Comparison of ENCODE assay signal across 42 mouse cellular contexts in genomic region chr8:119452919-119453318, GRCm38 (mm10). TPM values are rescaled to one million over a fixed set of nuclear protein-coding genes. Genes with fewer than 3 reads are reported as not detected.
"Had no signal": no experiment of that assay in that cellular context is flagged by ENCODE, and none has a peak within 500 bp of the region (broad histone marks: within the 10 kb centered on the region; RNA-seq: fewer than 3 reads in every experiment).

No protein-coding gene starts in this region.

- DNase-seq: left cerebral cortex, postnatal 4 days; liver; liver, embryonic 13.5 days; liver, postnatal 0 days; lung, adult 18-20 months; lung, adult 2 months; lung, embryonic 14.5 days; lung, postnatal 10 days; lung, postnatal 14 days; lung, postnatal 36 days; lung, postnatal 4 days; midbrain, embryonic 14.5 days had no signal

- H3K4me1 ChIP-seq: limb, embryonic 12.5 days; limb, embryonic 15.5 days; liver, embryonic 12.5 days; liver, embryonic 13.5 days; liver, embryonic 15.5 days; lung, embryonic 15.5 days; megakaryocyte, embryonic 14.5 days had no signal

- H3K27ac ChIP-seq: limb, embryonic 10.5 days; limb, embryonic 12.5 days; limb, embryonic 13.5 days; limb, embryonic 15.5 days; liver, embryonic 12.5 days; liver, embryonic 13.5 days; liver, embryonic 14.5 days; liver, embryonic 15.5 days; lung, embryonic 15.5 days; macrophage; midbrain, embryonic 10.5 days; midbrain, embryonic 12.5 days; midbrain, embryonic 13.5 days; midbrain, embryonic 15.5 days; neural tube, embryonic 12.5 days had no signal

- ATAC-seq: liver, embryonic 12.5 days; liver, postnatal 0 days; lung, postnatal 0 days; midbrain, embryonic 13.5 days; midbrain, embryonic 15.5 days; midbrain, embryonic 16.5 days had no signal

- H3K4me3 ChIP-seq: limb, embryonic 10.5 days; limb, embryonic 12.5 days; limb, embryonic 13.5 days; limb, embryonic 15.5 days; liver, embryonic 12.5 days; liver, embryonic 13.5 days; liver, embryonic 15.5 days; lung, embryonic 15.5 days; megakaryocyte, embryonic 14.5 days; midbrain, embryonic 10.5 days; midbrain, embryonic 12.5 days; midbrain, embryonic 13.5 days; midbrain, embryonic 15.5 days; myocyte; neural tube, embryonic 12.5 days had no signal

- H3K36me3 ChIP-seq: limb, embryonic 10.5 days; limb, embryonic 12.5 days; limb, embryonic 13.5 days; limb, embryonic 15.5 days; liver, embryonic 12.5 days; liver, embryonic 13.5 days; liver, embryonic 15.5 days; lung, embryonic 15.5 days; midbrain, embryonic 12.5 days; midbrain, embryonic 15.5 days; neural tube, embryonic 12.5 days had no signal

- H3K27me3 ChIP-seq: midbrain, embryonic 15.5 days had no signal

- H3K9me3 ChIP-seq: limb, embryonic 10.5 days; limb, embryonic 12.5 days; limb, embryonic 13.5 days; limb, embryonic 15.5 days; liver, embryonic 12.5 days; liver, embryonic 13.5 days; liver, embryonic 15.5 days; lung, embryonic 15.5 days; megakaryocyte, embryonic 14.5 days; midbrain, embryonic 10.5 days; midbrain, embryonic 12.5 days; midbrain, embryonic 13.5 days; midbrain, embryonic 15.5 days; neural tube, embryonic 12.5 days had no signal

RNA-seq across cellular contexts. Expression of gene Necab2, which starts 6.4 kb away (rescaled TPM):
- total RNA-seq: liver, adult 2 months; megakaryocyte progenitor cell, adult 5-6 weeks; megakaryocyte, adult 5-6 weeks; megakaryocyte-erythroid progenitor cell, adult 5-6 weeks; monocyte, adult 5-6 weeks had no signal
- polyA plus RNA-seq: liver, embryonic 15.5 days; liver, postnatal 0 days; macrophage; myocyte had no signal

RNA-seq across cellular contexts. Expression of gene Osgin1, which starts 19.0 kb away (rescaled TPM):
- total RNA-seq: megakaryocyte-erythroid progenitor cell, adult 5-6 weeks; midbrain, postnatal 0 days had no signal
- polyA plus RNA-seq: midbrain, embryonic 14.5 days had no signal

RNA-seq across cellular contexts. Expression of gene Slc38a8, which starts 48.6 kb away (rescaled TPM):
- total RNA-seq: left cerebral cortex, postnatal 4 days; liver, adult 2 months; megakaryocyte progenitor cell, adult 5-6 weeks; megakaryocyte, adult 5-6 weeks; megakaryocyte-erythroid progenitor cell, adult 5-6 weeks; monocyte, adult 5-6 weeks had no signal
- polyA plus RNA-seq: limb, embryonic 11.5 days; limb, embryonic 15.5 days; liver, adult 2 months; liver, embryonic 11.5 days; liver, embryonic 12.5 days; liver, embryonic 13.5 days; liver, embryonic 15.5 days; liver, embryonic 16.5 days; liver, postnatal 0 days; lung, embryonic 14.5 days; lung, embryonic 15.5 days; lung, embryonic 16.5 days; lung, postnatal 0 days; macrophage; midbrain, embryonic 11.5 days; midbrain, embryonic 13.5 days; midbrain, embryonic 14.5 days; midbrain, embryonic 15.5 days; midbrain, embryonic 16.5 days; myocyte; neural tube, embryonic 11.5 days; neural tube, embryonic 12.5 days had no signal
